Comparison of ENCODE assay signal across 8 mouse cellular contexts in the genomic region with DNA sequence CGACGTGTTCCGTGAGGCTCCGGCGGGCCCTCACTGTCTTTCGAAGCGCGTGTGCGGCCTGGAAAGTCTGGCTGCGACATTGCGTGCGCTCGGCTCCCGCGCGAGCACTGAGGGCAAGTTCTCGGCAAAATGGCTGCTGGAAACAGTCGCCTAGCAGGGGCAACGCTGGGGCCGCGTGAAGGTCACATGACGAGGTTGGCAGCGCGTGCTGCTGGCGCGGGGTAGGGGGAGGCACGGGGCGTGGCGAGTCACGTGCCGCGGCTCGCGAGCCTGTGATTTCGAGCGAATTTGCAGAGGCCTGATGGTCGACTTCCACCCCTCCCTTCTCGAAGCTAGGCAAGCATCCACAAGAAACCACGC. TPM values are rescaled to one million over a fixed set of nuclear protein-coding genes. Genes with fewer than 3 reads are reported as not detected.
A peak's percentile ranks its signal among the peaks of the same experiment; 100 is the strongest.
DNase-seq lines count a peak whose midpoint lies in the region; ATAC-seq lines count a peak whose summit lies in the region.

No protein-coding gene starts in this region.

- H3K36me3 ChIP-seq in embryonic facial prominence, embryonic 14.5 days (ENCODE audit: control insufficient read depth, insufficient read depth, low read length): no peaks in the 10 kb centered on the region
- no peaks in the 10 kb centered on the region for H3K36me3 ChIP-seq in limb, embryonic 13.5 days
- H3K36me3 ChIP-seq in midbrain, embryonic 14.5 days (ENCODE audit: control insufficient read depth, insufficient read depth, low read length): no peaks in the 10 kb centered on the region

- peak; percentile 93 for ATAC-seq in embryonic facial prominence, embryonic 14.5 days (ENCODE audit: low read depth)
- peak; percentile 95 for ATAC-seq in limb, embryonic 13.5 days (ENCODE audit: low FRiP score, low read depth)
- peak; percentile 95 for ATAC-seq in midbrain, embryonic 14.5 days (ENCODE audit: low FRiP score, low TSS enrichment)

- peak; percentile 83 for DNase-seq in ovary, adult 18-20 months (ENCODE audit: low spot score)
- no peak for DNase-seq in ovary, postnatal 10 days (ENCODE audit: low spot score)
- peak; percentile 94 for DNase-seq in embryonic facial prominence, embryonic 14.5 days (ENCODE audit: low spot score)
- DNase-seq in heart, adult 8-10 months (ENCODE audit: low spot score): peak; percentile 73
- DNase-seq in kidney, adult 8-10 months: peak; percentile 74 to 85
- peak; percentile 94 for DNase-seq in midbrain, embryonic 14.5 days
- DNase-seq in spleen, adult 18-20 months: peak; percentile 67 to 69

- H3K4me3 ChIP-seq in embryonic facial prominence, embryonic 14.5 days (ENCODE audit: low read depth, low read length): peak overlapping the region; percentile 53
- peak overlapping the region; percentile 55 for H3K4me3 ChIP-seq in limb, embryonic 13.5 days
- peak overlapping the region; percentile 54 for H3K4me3 ChIP-seq in midbrain, embryonic 14.5 days (replicated peaks; ENCODE audit: low read depth, low read length)

- 1% methylated on average over 36 of the region's 39 CpGs for WGBS in embryonic facial prominence, embryonic 14.5 days
- WGBS in limb, embryonic 13.5 days: under 1% methylated on average over 39 of the region's 39 CpGs
- under 1% methylated on average over 39 of the region's 39 CpGs for whole genome bisulfite sequencing in midbrain, embryonic 14.5 days

- no peaks in the 10 kb centered on the region for H3K27me3 ChIP-seq in embryonic facial prominence, embryonic 14.5 days (replicated peaks; ENCODE audit: control insufficient read depth, insufficient read depth, low read length)
- peaks cover 6% of the 10 kb centered on the region; the same call in 1 of the 2 replicates for H3K27me3 ChIP-seq in limb, embryonic 13.5 days
- H3K27me3 ChIP-seq in midbrain, embryonic 14.5 days (ENCODE audit: control insufficient read depth, insufficient read depth, low read length): no peaks in the 10 kb centered on the region

- H3K9ac ChIP-seq in embryonic facial prominence, embryonic 14.5 days (ENCODE audit: low read depth, low read length): peak overlapping the region; percentile 69
- peak overlapping the region; percentile 68 for H3K9ac ChIP-seq in limb, embryonic 13.5 days
- peak overlapping the region; percentile 59 for H3K9ac ChIP-seq in midbrain, embryonic 14.5 days (replicated peaks; ENCODE audit: low read length)

- peaks cover 7% of the 10 kb centered on the region; the same call in 1 of the 2 replicates for H3K4me1 ChIP-seq in embryonic facial prominence, embryonic 14.5 days (ENCODE audit: control insufficient read depth, insufficient read depth, low read length)
- H3K4me1 ChIP-seq in limb, embryonic 13.5 days: peaks cover 6% of the 10 kb centered on the region
- peaks cover 2% of the 10 kb centered on the region; the same call in 1 of the 2 replicates for H3K4me1 ChIP-seq in midbrain, embryonic 14.5 days (ENCODE audit: control insufficient read depth, insufficient read depth, low read length)

- peak overlapping the region; percentile 56 for H3K27ac ChIP-seq in embryonic facial prominence, embryonic 14.5 days (replicated peaks; ENCODE audit: low read depth, low read length)
- peak overlapping the region; percentile 81 for H3K27ac ChIP-seq in limb, embryonic 13.5 days
- peak overlapping the region; percentile 89 for H3K27ac ChIP-seq in midbrain, embryonic 14.5 days (replicated peaks; ENCODE audit: low read depth, low read length)

- peak overlapping the region; percentile 95 for H3K4me2 ChIP-seq in embryonic facial prominence, embryonic 14.5 days (ENCODE audit: low read depth, low read length)
- H3K4me2 ChIP-seq in limb, embryonic 13.5 days (replicated peaks): peak overlapping the region; percentile 72
- H3K4me2 ChIP-seq in midbrain, embryonic 14.5 days (ENCODE audit: low read length): peak overlapping the region; percentile 88

- H3K9me3 ChIP-seq in embryonic facial prominence, embryonic 14.5 days (ENCODE audit: control insufficient read depth, low read length): no peaks in the 10 kb centered on the region
- H3K9me3 ChIP-seq in limb, embryonic 13.5 days: no peaks in the 10 kb centered on the region
- H3K9me3 ChIP-seq in midbrain, embryonic 14.5 days (ENCODE audit: control insufficient read depth, low read length): no peaks in the 10 kb centered on the region

RNA-seq across cellular contexts. Expression of a gene that starts 23.9 kb away (rescaled TPM):
- polyA plus RNA-seq in embryonic facial prominence, embryonic 14.5 days (2014; fragmentation: Nextera tagmentation; extraction: Ambion mirVana): 33.4 and 33.9 TPM in 2 replicates
- total RNA-seq in heart, adult 8-10 months (2022): 10 to 100 TPM; 33.6 to 39.0 (median 35.9) TPM
- polyA plus RNA-seq in limb, embryonic 13.5 days (2015; fragmentation: Nextera tagmentation; extraction: Ambion mirVana): 36.3 and 37.3 TPM in 2 replicates
- polyA plus RNA-seq in midbrain, embryonic 14.5 days (2014; fragmentation: Nextera tagmentation; extraction: Ambion mirVana): 35.8 and 42.8 TPM in 2 replicates
